Mouse (Mus musculus): ENCODE measurements around the gene Ryr3. TPM values are rescaled to one million over a fixed set of nuclear protein-coding genes. Genes with fewer than 3 reads are reported as not detected.
"Not testable (repeated sequence)": the region's sequence is repeated elsewhere in the genome, so short reads cannot be mapped to it uniquely, and the experiment has no call there.

Ryr3 gene
- polyA plus RNA-seq, 1 experiment from 2014 or later, result 0.01 TPM

GRCm38 (mm10) chr2:113092756-113093155, 124.1 kb downstream of the Ryr3 start:
- Histone ChIP-seq H3K36me3 (no peaks in the 10 kb centered on the region), H3K27me3 (replicated peaks) (no peaks in the 10 kb centered on the region), H3K27ac (no peak overlapping the region), H3K4me3 (no peak overlapping the region), H3K9me3 (replicated peaks) (0 out of 2 replicates have a peak, but pooled peaks cover 5% of the 10 kb centered on the region), H3K4me2 (no peak overlapping the region), H3K9ac (no peak overlapping the region), H3K4me1 (no peaks in the 10 kb centered on the region)
- 79% methylated on average over 1 of the region's 1 CpGs for WGBS (ENCODE audit: insufficient replicate concordance)
- no peak for ATAC-seq

- H3K9ac ChIP-seq; H3K27me3 ChIP-seq (replicated peaks): not testable (repeated sequence)
- 67% methylated on average over 1 of the region's 1 CpGs for WGBS (ENCODE audit: insufficient replicate concordance)
Measured at GRCm38 (mm10) chr2:113091316-113091715, 125.6 kb downstream of the Ryr3 start.

GRCm38 (mm10) chr2:113076396-113076795, 140.5 kb downstream of the Ryr3 start:
- 0 out of 2 replicates have a peak, but pooled peaks cover 4% of the 10 kb centered on the region for H3K9me3 ChIP-seq (replicated peaks)
- no peaks in the 10 kb centered on the region for H3K4me1 ChIP-seq
- ATAC-seq, result no peak
- no peak overlapping the region for H3K4me2 ChIP-seq
- no peaks in the 10 kb centered on the region for H3K36me3 ChIP-seq
- no peak overlapping the region for H3K9ac ChIP-seq
- H3K27me3 ChIP-seq (replicated peaks), result no peaks in the 10 kb centered on the region
- H3K4me3 ChIP-seq, result no peak overlapping the region
- WGBS (ENCODE audit: insufficient replicate concordance), result 68% methylated on average over 4 of the region's 4 CpGs
- H3K27ac ChIP-seq, result no peak overlapping the region

More at GRCm38 (mm10) chr2:113091316-113091715, 125.6 kb downstream of the Ryr3 start:
- not testable (repeated sequence) for H3K4me1 ChIP-seq; H3K4me3 ChIP-seq; H3K27ac ChIP-seq; H3K4me2 ChIP-seq; ATAC-seq; H3K36me3 ChIP-seq; H3K9me3 ChIP-seq (replicated peaks)

GRCm38 (mm10) chr2:113059367-113059766, 157.5 kb downstream of the Ryr3 start:
- Histone ChIP-seq H3K4me1 (no peaks in the 10 kb centered on the region), H3K27ac (no peak overlapping the region), H3K9ac (no peak overlapping the region), H3K4me2 (no peak overlapping the region), H3K4me3 (no peak overlapping the region), H3K36me3 (no peaks in the 10 kb centered on the region), H3K27me3 (replicated peaks) (no peaks in the 10 kb centered on the region), H3K9me3 (replicated peaks) (0 out of 2 replicates have a peak, but pooled peaks cover 3% of the 10 kb centered on the region)
- ATAC-seq, result no peak
- 66% methylated on average over 5 of the region's 5 CpGs for WGBS (ENCODE audit: insufficient replicate concordance)

DNA sequence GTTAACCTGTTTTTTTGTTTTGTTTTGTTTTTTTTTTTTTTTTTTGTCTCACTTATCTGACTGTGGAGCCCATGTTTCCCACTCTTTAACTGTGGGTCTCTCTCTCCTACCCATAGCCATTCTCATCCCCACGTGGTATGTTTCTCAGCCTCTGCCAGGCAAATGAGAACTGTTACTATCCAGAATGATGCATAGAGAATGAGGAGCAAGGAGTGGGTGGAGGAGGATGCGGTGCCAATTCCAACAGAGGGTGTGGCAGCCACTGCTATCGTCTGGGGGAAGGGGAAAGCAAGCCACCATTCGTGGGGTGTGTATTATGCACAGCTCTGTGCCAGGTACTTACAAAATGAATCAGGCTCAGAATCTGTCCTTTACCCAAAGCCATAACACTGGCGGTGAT, 158.0 kb downstream of the Ryr3 start:
- H3K36me3 ChIP-seq, result no peaks in the 10 kb centered on the region
- WGBS (ENCODE audit: insufficient replicate concordance), result 55% methylated on average over 5 of the region's 5 CpGs
- H3K4me1 ChIP-seq, result no peaks in the 10 kb centered on the region
- no peak for ATAC-seq
- H3K9ac ChIP-seq, result no peak overlapping the region
- H3K27me3 ChIP-seq (replicated peaks), result no peaks in the 10 kb centered on the region
- no peak overlapping the region for H3K27ac ChIP-seq
- H3K9me3 ChIP-seq (replicated peaks), result 0 out of 2 replicates have a peak, but pooled peaks cover 3% of the 10 kb centered on the region
- no peak overlapping the region for H3K4me2 ChIP-seq
- no peak overlapping the region for H3K4me3 ChIP-seq

DNA sequence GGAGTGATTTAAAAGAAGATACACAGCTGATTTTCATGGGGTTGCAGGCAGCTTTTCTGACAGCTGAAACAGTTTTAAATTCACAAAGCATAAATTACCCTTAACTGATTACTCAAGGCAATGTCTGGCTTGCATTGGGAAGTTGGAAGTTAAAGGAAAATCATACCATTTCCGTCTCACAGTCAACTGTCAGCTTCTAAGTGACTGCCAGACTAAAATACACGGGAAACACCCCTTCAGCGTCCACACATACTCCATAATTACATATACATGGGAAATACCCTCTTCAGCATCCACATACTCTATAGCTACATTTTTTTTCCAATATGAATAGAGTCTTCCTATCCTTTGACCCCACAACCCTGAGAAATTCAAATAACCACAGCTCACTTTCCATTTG, 158.8 kb downstream of the Ryr3 start:
- Histone ChIP-seq H3K4me2 (no peak overlapping the region), H3K4me3 (no peak overlapping the region), H3K36me3 (no peaks in the 10 kb centered on the region), H3K4me1 (no peaks in the 10 kb centered on the region), H3K27ac (no peak overlapping the region), H3K9ac (no peak overlapping the region), H3K9me3 (replicated peaks) (0 out of 2 replicates have a peak, but pooled peaks cover 3% of the 10 kb centered on the region), H3K27me3 (replicated peaks) (no peaks in the 10 kb centered on the region)
- no peak for ATAC-seq
- WGBS (ENCODE audit: insufficient replicate concordance), result 49% methylated on average over 3 of the region's 3 CpGs

DNA sequence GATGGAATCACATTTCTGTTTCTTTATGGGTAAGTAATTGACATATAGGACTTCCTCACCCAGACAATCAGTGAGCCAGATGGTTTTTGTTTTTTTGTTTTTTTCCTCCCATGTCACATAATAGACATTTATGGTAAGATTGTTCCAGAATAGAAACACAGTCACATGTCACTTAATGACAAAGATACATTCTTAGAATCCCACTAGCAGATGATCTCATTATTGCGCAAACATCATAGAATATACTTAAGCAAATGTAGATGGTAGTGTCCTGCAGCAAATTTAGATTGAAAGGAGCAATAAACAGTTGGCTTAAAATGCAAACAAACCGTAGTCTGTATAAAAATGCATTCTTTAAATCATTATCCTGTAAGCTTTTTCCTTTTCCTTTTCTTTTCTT, 161.3 kb downstream of the Ryr3 start:
- 74% methylated on average over 2 of the region's 2 CpGs for WGBS (ENCODE audit: insufficient replicate concordance)
- Histone ChIP-seq H3K9me3 (replicated peaks) (no peaks in the 10 kb centered on the region), H3K27ac (no peak overlapping the region), H3K36me3 (no peaks in the 10 kb centered on the region), H3K4me1 (no peaks in the 10 kb centered on the region), H3K4me3 (no peak overlapping the region), H3K4me2 (no peak overlapping the region), H3K9ac (no peak overlapping the region), H3K27me3 (replicated peaks) (no peaks in the 10 kb centered on the region)
- no peak for ATAC-seq

DNA sequence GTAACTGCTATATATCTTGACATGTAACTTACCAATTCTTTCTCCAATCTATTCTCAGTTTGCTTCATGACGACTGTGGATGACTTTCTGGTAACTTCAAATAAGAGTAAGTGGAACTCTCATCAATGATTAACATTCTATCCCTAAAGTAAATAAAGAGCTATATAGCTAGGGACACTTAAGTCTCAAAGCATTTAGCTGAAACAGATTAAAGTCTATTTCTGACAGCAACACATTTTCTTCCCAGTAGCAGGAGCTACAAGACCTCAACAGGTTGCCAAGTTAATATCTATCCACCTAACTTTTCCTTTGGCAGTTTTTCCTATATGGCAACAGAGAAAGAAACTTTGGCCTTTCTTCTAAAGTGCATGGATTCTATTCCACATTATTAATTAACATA, 167.1 kb downstream of the Ryr3 start:
- Histone ChIP-seq H3K9ac (no peak overlapping the region), H3K4me2 (no peak overlapping the region), H3K36me3 (no peaks in the 10 kb centered on the region), H3K27me3 (replicated peaks) (no peaks in the 10 kb centered on the region), H3K27ac (no peak overlapping the region), H3K9me3 (replicated peaks) (no peaks in the 10 kb centered on the region), H3K4me1 (no peaks in the 10 kb centered on the region), H3K4me3 (no peak overlapping the region)
- no peak for ATAC-seq
- 41% methylated on average over 1 of the region's 1 CpGs for WGBS (ENCODE audit: insufficient replicate concordance)

DNA sequence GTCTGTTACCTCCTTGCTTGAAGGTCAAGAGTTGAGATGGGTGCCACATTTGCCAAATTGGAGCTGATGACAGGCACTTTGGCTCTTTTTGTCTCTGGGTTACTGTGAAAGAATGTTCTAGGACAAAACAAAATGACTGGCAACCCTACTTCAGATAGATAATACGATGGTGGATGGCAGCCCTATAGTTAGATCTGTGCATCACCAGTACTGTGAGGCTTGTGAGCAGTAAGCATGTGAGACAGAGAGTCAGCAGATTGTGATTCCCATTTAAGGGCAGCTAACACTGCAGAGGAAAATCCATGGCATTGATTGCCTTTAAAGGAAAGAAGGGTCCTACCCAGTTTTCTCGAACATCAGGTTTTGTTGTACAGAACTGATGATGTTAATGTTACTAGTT, 180.3 kb downstream of the Ryr3 start:
- H3K9ac ChIP-seq, result no peak overlapping the region
- no peak overlapping the region for H3K4me3 ChIP-seq
- no peaks in the 10 kb centered on the region for H3K4me1 ChIP-seq
- no peaks in the 10 kb centered on the region for H3K36me3 ChIP-seq
- no peaks in the 10 kb centered on the region for H3K9me3 ChIP-seq (replicated peaks)
- no peak for ATAC-seq
- no peak overlapping the region for H3K27ac ChIP-seq
- WGBS (ENCODE audit: insufficient replicate concordance), result 59% methylated on average over 2 of the region's 2 CpGs
- no peaks in the 10 kb centered on the region for H3K27me3 ChIP-seq (replicated peaks)
- H3K4me2 ChIP-seq, result no peak overlapping the region

DNA sequence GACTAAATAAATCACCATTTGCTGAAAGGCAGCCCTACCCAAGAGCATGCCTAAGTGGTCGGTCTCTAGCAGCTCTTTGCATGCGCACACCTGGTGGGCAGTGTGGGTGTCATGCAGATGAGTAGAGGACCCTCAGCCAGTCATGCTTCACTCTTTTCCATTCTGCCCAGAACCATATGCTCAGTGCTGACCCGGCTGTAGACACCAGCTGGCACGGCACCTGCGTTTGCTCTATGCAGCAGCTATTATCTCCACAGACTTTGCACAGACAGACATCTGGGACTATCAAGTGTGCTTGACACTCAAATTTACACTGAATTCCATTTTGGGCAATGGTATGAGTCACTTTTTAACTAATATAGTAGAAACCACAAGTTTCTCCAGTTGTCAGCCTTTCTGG, 186.2 kb downstream of the Ryr3 start:
- ATAC-seq, result no peak

DNA sequence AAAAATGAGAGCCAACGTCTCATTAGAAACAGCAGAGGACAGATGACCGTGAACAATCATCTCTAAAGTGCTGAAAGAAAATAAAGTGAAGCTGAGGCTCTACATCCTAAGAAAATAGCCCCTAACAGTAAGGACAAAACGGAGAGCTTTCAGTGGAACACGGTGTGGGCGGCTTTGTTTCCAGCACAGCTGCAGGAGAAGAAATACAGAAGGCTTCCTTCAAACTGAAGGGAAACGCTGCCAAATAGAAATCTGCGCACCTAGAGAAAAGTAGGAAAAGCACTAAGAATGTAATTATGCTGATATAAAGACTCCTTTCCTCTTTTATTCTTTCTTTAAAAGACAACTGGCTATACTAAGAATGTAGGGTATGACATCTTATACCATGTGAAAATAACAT, 197.0 kb downstream of the Ryr3 start:
- Histone ChIP-seq H3K4me3 (no peak overlapping the region), H3K27ac (no peak overlapping the region), H3K27me3 (replicated peaks) (no peaks in the 10 kb centered on the region), H3K9ac (no peak overlapping the region), H3K36me3 (no peaks in the 10 kb centered on the region), H3K9me3 (replicated peaks) (no peaks in the 10 kb centered on the region), H3K4me1 (no peaks in the 10 kb centered on the region), H3K4me2 (no peak overlapping the region)
- no peak for ATAC-seq
- WGBS (ENCODE audit: insufficient replicate concordance), result 65% methylated on average over 7 of the region's 7 CpGs

More for the DNA sequence above, 186.2 kb downstream of the Ryr3 start:
- Histone ChIP-seq H3K27me3 (replicated peaks) (no peaks in the 10 kb centered on the region), H3K4me1 (no peaks in the 10 kb centered on the region), H3K36me3 (no peaks in the 10 kb centered on the region), H3K4me3 (no peak overlapping the region), H3K9ac (no peak overlapping the region), H3K27ac (no peak overlapping the region), H3K4me2 (no peak overlapping the region), H3K9me3 (replicated peaks) (no peaks in the 10 kb centered on the region)
- 76% methylated on average over 5 of the region's 5 CpGs for WGBS (ENCODE audit: insufficient replicate concordance)

DNA sequence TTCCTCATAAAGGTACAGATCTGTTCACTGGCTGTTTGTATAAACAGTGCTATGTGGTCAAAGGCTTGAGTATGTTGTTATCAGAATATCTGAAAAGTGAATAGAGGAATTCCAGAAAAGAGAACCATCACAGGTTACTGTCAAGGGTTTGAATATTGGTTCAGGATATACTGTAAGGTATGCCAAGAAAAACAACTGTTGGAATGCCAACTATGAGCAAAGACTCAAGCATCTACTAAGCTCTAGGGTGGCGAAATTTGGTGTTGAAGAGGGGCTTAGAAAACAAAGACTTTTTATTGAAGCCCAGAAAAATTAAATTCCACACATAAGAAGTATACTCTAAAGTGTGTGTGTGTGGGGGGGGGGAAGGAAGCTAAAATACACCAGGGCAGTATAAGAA, 198.6 kb downstream of the Ryr3 start:
- H3K4me2 ChIP-seq, result no peak overlapping the region
- H3K4me3 ChIP-seq, result no peak overlapping the region
- H3K27ac ChIP-seq, result no peak overlapping the region
- no peaks in the 10 kb centered on the region for H3K4me1 ChIP-seq
- no peaks in the 10 kb centered on the region for H3K36me3 ChIP-seq
- H3K9ac ChIP-seq, result no peak overlapping the region
- H3K9me3 ChIP-seq (replicated peaks), result no peaks in the 10 kb centered on the region
- ATAC-seq, result no peak
- H3K27me3 ChIP-seq (replicated peaks), result no peaks in the 10 kb centered on the region
- 44% methylated on average over 1 of the region's 1 CpGs for WGBS (ENCODE audit: insufficient replicate concordance)

DNA sequence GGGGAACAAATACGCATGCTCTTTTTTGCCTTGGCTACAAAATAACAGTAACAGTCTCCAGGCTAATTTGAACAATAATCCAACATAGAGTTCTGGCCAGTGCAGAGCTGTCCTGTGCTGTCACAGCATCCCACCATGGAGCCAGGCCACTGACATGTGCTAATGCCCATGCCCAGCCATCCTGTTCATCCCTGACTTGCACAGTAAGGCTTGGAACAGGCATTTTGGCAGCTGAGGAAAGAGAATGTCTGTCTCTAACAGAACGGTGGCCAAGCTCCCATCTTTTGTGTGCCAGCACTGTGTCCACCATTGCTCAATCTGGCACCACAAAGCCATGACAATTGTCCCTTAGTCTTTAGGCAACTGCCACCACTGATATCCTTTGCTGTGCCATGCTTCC, 200.7 kb downstream of the Ryr3 start:
- Histone ChIP-seq H3K4me1 (no peaks in the 10 kb centered on the region), H3K27ac (no peak overlapping the region), H3K4me3 (no peak overlapping the region), H3K9ac (no peak overlapping the region), H3K9me3 (replicated peaks) (no peaks in the 10 kb centered on the region), H3K36me3 (no peaks in the 10 kb centered on the region), H3K4me2 (no peak overlapping the region), H3K27me3 (replicated peaks) (no peaks in the 10 kb centered on the region)
- no peak for ATAC-seq
- WGBS (ENCODE audit: insufficient replicate concordance), result 61% methylated on average over 2 of the region's 2 CpGs
